Mouse (Mus musculus): ENCODE measurements around the gene Bud31. TPM values are rescaled to one million over a fixed set of nuclear protein-coding genes. Genes with fewer than 3 reads are reported as not detected.
A peak's percentile ranks its signal among the peaks of the same experiment; 100 is the strongest.

The Bud31 gene
- total and polyA plus RNA-seq, 3 experiments: 155 to 282 (median 211) TPM

- H3K4me2 ChIP-seq (ENCODE audit: insufficient read depth, low read depth, poor library complexity, severe bottlenecking): peak overlapping the region; percentile 87
- in situ Hi-C loops (cut with MboI; ENCODE audit: low pct_ligation_motif_present, low pct_unique_long_range_greater_than_20kb, low sequenced_read_pairs): no loop called here
- dilution Hi-C loops (cut with MboI; ENCODE audit: extremely low pct_ligation_motif_present, extremely low pct_unique_long_range_greater_than_20kb, low sequenced_read_pairs): no loop called here
- peaks cover 20 to 53% of the 10 kb centered on the region in 2 experiments for H3K36me3 ChIP-seq (replicated peaks in 1 of 2; ENCODE audit: control insufficient read depth in 1 of 2, insufficient read depth in 1 of 2, low read length in 1 of 2)
- TF ChIP-seq MYC (IDR thresholded peaks at IDR 0.05; ENCODE audit: low read depth, low read length): no peak
- TF ChIP-seq PAX5 (IDR thresholded peaks at IDR 0.05; ENCODE audit: low read length): no peak
- peak; percentile 60 for TF ChIP-seq NRF1 (IDR thresholded peaks at IDR 0.05; ENCODE audit: low read depth, low read length)
- peak overlapping the region; percentile 40 to 97 (median 73) for H3K4me3 ChIP-seq (replicated peaks in 1 of 3; ENCODE audit: low read depth in 2 of 3, low read length in 2 of 3, poor library complexity in 1 of 3)
- peaks cover 12% of the 10 kb centered on the region for H3K9me3 ChIP-seq (replicated peaks; ENCODE audit: low read length)
- peak overlapping the region; percentile 77 for H3K9ac ChIP-seq (ENCODE audit: insufficient read depth, low read depth)
- H3K27ac ChIP-seq (ENCODE audit: insufficient read depth, low read depth): peak overlapping the region; percentile 77
- H3K27me3 ChIP-seq (replicated peaks): no peaks in the 10 kb centered on the region
- peaks cover 61% of the 10 kb centered on the region for H3K79me2 ChIP-seq (replicated peaks; ENCODE audit: control insufficient read depth, extremely low read depth, insufficient read depth, poor library complexity, severe bottlenecking)
- H3K4me1 ChIP-seq (ENCODE audit: control insufficient read depth in 1 of 2, insufficient read depth in 2 of 2): peaks cover 2 to 13% of the 10 kb centered on the region in 2 experiments; a peak in 2 of 4 replicates
- DNase-seq (ENCODE audit: extremely low read depth): no peak
Measured at GRCm38 (mm10) chr5:145115736-145116135, 24.4 kb upstream of the Bud31 start.

- peaks cover 12% of the 10 kb centered on the region for H3K9me3 ChIP-seq (replicated peaks; ENCODE audit: low read length)
- in situ Hi-C loops (cut with MboI; ENCODE audit: low pct_ligation_motif_present, low pct_unique_long_range_greater_than_20kb, low sequenced_read_pairs) (no loop called here), dilution Hi-C loops (cut with MboI; ENCODE audit: extremely low pct_ligation_motif_present, extremely low pct_unique_long_range_greater_than_20kb, low sequenced_read_pairs) (no loop called here)
- H3K27ac ChIP-seq (ENCODE audit: insufficient read depth, low read depth): peak overlapping the region; percentile 77
- peaks cover 2 to 13% of the 10 kb centered on the region in 2 experiments; a peak in 2 of 4 replicates for H3K4me1 ChIP-seq (ENCODE audit: control insufficient read depth in 1 of 2, insufficient read depth in 2 of 2)
- peak overlapping the region; percentile 87 for H3K4me2 ChIP-seq (ENCODE audit: insufficient read depth, low read depth, poor library complexity, severe bottlenecking)
- peaks cover 67% of the 10 kb centered on the region for H3K79me2 ChIP-seq (replicated peaks; ENCODE audit: control insufficient read depth, extremely low read depth, insufficient read depth, poor library complexity, severe bottlenecking)
- peak; percentile 44 for TF ChIP-seq POLR2A (IDR thresholded peaks at IDR 0.05; ENCODE audit: low read depth, low read length)
- peak; percentile 57 for TF ChIP-seq HCFC1 (IDR thresholded peaks at IDR 0.05; ENCODE audit: low read depth, low read length)
- peak; percentile 41; the same call in 1 of the 2 replicates for TF ChIP-seq IRF4 (IDR thresholded peaks at IDR 0.05; ENCODE audit: low read depth, low read length)
- TF ChIP-seq EP300 (IDR thresholded peaks at IDR 0.05; ENCODE audit: low read length): 0 out of 2 replicates have a peak, but pooled peaks have one; percentile 43
- peak; percentile 28; the same call in 1 of the 2 replicates for TF ChIP-seq BHLHE40 (IDR thresholded peaks at IDR 0.05; ENCODE audit: low read depth, low read length)
- no peak for TF ChIP-seq SMC3 (IDR thresholded peaks at IDR 0.05; ENCODE audit: low read depth, low read length)
- TF ChIP-seq TCF12 (IDR thresholded peaks at IDR 0.05; ENCODE audit: low read depth, low read length): peak; percentile 39; the same call in 1 of the 2 replicates
- no peak for TF ChIP-seq MAFK (IDR thresholded peaks at IDR 0.05; ENCODE audit: insufficient replicate concordance, low read length)
- TF ChIP-seq TBP (conservative IDR thresholded peaks at IDR 0.05; ENCODE audit: low read depth, low read length): peak; percentile 78
- peak; percentile 90 for TF ChIP-seq ELF1 (IDR thresholded peaks at IDR 0.05; ENCODE audit: low read depth, low read length)
- no peak for TF ChIP-seq ZKSCAN1 (IDR thresholded peaks at IDR 0.05; ENCODE audit: borderline replicate concordance, low read depth, low read length)
- peak; percentile 97 for TF ChIP-seq ZNF384 (IDR thresholded peaks at IDR 0.05; ENCODE audit: low read depth, low read length)
- no peak for TF ChIP-seq KAT2A (IDR thresholded peaks at IDR 0.05; ENCODE audit: insufficient replicate concordance, low read length)
- TF ChIP-seq MAZ (IDR thresholded peaks at IDR 0.05; ENCODE audit: low read depth, low read length): 0 out of 2 replicates have a peak, but pooled peaks have one; percentile 34
- peak; percentile 33; the same call in 1 of the 2 replicates for TF ChIP-seq ETS1 (conservative IDR thresholded peaks at IDR 0.05; ENCODE audit: low read depth, low read length)
- no peak for TF ChIP-seq NRF1 (IDR thresholded peaks at IDR 0.05; ENCODE audit: low read depth, low read length)
- TF ChIP-seq CTCF (conservative IDR thresholded peaks at IDR 0.05 in 1 of 2, IDR thresholded peaks at IDR 0.05 in 1 of 2; ENCODE audit: low read depth in 2 of 2, low read length in 2 of 2): no peak
- TF ChIP-seq SIN3A (IDR thresholded peaks at IDR 0.05; ENCODE audit: low read length): peak; percentile 69
- peaks cover 25 to 54% of the 10 kb centered on the region in 2 experiments for H3K36me3 ChIP-seq (replicated peaks in 1 of 2; ENCODE audit: control insufficient read depth in 1 of 2, insufficient read depth in 1 of 2, low read length in 1 of 2)
- no peaks in the 10 kb centered on the region for H3K27me3 ChIP-seq (replicated peaks)
- peak overlapping the region; percentile 20 to 97 (median 49) for H3K4me3 ChIP-seq (replicated peaks in 1 of 3; ENCODE audit: low read depth in 2 of 3, low read length in 2 of 3, poor library complexity in 1 of 3)
- peak; percentile 80 for DNase-seq (ENCODE audit: extremely low read depth)
- peak overlapping the region; percentile 77 for H3K9ac ChIP-seq (ENCODE audit: insufficient read depth, low read depth)
Measured at GRCm38 (mm10) chr5:145116316-145116715, 23.8 kb upstream of the Bud31 start.
